Comparison of ENCODE assay signal across 24 mouse cellular contexts in the genomic region with DNA sequence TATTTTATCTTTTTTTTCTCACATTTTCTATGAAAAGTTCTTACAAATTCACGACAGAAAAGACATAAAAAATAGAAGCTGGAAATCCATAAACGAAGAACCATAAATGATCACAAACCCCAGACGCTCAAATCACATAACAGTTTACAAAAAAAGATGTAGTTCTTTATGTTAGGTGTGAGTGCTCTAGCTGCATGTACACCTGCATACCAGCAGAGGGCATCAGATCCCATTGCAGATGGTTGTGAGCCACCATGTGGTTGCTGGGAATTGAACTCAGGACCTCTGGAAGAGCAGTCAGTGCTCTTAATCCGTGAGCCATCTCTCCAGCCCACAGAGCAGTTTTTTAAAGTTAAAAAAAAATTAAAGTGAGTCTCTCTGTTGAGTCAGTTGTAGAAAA. TPM values are rescaled to one million over a fixed set of nuclear protein-coding genes. Genes with fewer than 3 reads are reported as not detected.
DNase-seq lines count a peak whose midpoint lies in the region; ATAC-seq and TF ChIP-seq lines count a peak whose summit lies in the region.
"Had no signal": no experiment of that assay in that cellular context is flagged by ENCODE, and none has a peak within 500 bp of the region (broad histone marks: within the 10 kb centered on the region; RNA-seq: fewer than 3 reads in every experiment).

No protein-coding gene starts in this region.

- TF ChIP-seq POLR2A in cortical plate, adult 2 months (IDR thresholded peaks at IDR 0.05; ENCODE audit: extremely low read depth, insufficient read depth, low read length): no peak

- peak; percentile 37 for TF ChIP-seq CTCF in forebrain, postnatal 0 days (IDR thresholded peaks at IDR 0.05; ENCODE audit: low read depth)
- TF ChIP-seq CTCF in layer of hippocampus, adult 2 months (conservative IDR thresholded peaks at IDR 0.05): peak; percentile 52
- TF ChIP-seq CTCF in cortical plate, adult 2 months (IDR thresholded peaks at IDR 0.05; ENCODE audit: extremely low read depth, insufficient read depth, low read length): 0 out of 2 replicates have a peak, but pooled peaks have one; percentile 13

- H3K27ac ChIP-seq in forebrain, postnatal 0 days (ENCODE audit: low read depth, low read length): no peak overlapping the region
- H3K27ac ChIP-seq in forebrain, embryonic 10.5 days: no peak overlapping the region
- H3K27ac ChIP-seq in layer of hippocampus, adult 2 months: no peak overlapping the region
- H3K27ac ChIP-seq in cortical plate, adult 2 months (ENCODE audit: insufficient read depth, low read length): no peak overlapping the region
- H3K27ac ChIP-seq: embryonic facial prominence, embryonic 15.5 days; forebrain, embryonic 15.5 days; hindbrain, embryonic 15.5 days; kidney, embryonic 15.5 days; limb, embryonic 12.5 days; liver, embryonic 13.5 days; lung, embryonic 15.5 days; midbrain, embryonic 10.5 days; neural tube, embryonic 15.5 days had no signal

- DNase-seq in forebrain, postnatal 0 days: no peak
- no peak for DNase-seq in forebrain, embryonic 10.5 days (ENCODE audit: extremely low spot score, low spot score)
- no peak for DNase-seq in layer of hippocampus, adult 2 months (ENCODE audit: low spot score in 2 of 2)
- no peak for DNase-seq in layer of hippocampus, adult 8-10 months (ENCODE audit: low spot score in 2 of 2)
- peak; percentile 26 for DNase-seq in ES-CJ7 (ENCODE audit: low read depth, low spot score)
- no peak for DNase-seq in kidney, postnatal 4 days
- DNase-seq: adrenal gland, postnatal 25 days; cerebellum, adult 8-10 months; cerebellum, postnatal 36 days; gastrocnemius, postnatal 36 days; kidney, adult 11 months; liver, embryonic 13.5 days; lung, postnatal 4 days had no signal

- no peaks in the 10 kb centered on the region for H3K27me3 ChIP-seq in forebrain, postnatal 0 days (ENCODE audit: insufficient read depth, low read length)
- no peaks in the 10 kb centered on the region for H3K27me3 ChIP-seq in forebrain, embryonic 10.5 days (ENCODE audit: poor library complexity, severe bottlenecking)
- H3K27me3 ChIP-seq: embryonic facial prominence, embryonic 15.5 days; forebrain, embryonic 15.5 days; hindbrain, embryonic 15.5 days; kidney, embryonic 15.5 days; limb, embryonic 12.5 days; liver, embryonic 13.5 days; lung, embryonic 15.5 days; neural tube, embryonic 15.5 days had no signal

- no peak overlapping the region for H3K9ac ChIP-seq in forebrain, postnatal 0 days
- H3K9ac ChIP-seq: embryonic facial prominence, embryonic 15.5 days; forebrain, embryonic 15.5 days; hindbrain, embryonic 15.5 days; kidney, embryonic 15.5 days; limb, embryonic 12.5 days; liver, embryonic 13.5 days; lung, embryonic 15.5 days; neural tube, embryonic 15.5 days had no signal

- no peak overlapping the region for H3K4me3 ChIP-seq in forebrain, postnatal 0 days (ENCODE audit: low read depth, low read length)
- H3K4me3 ChIP-seq in forebrain, embryonic 10.5 days: no peak overlapping the region
- no peak overlapping the region for H3K4me3 ChIP-seq in layer of hippocampus, adult 2 months
- no peak overlapping the region for H3K4me3 ChIP-seq in cortical plate, adult 2 months (ENCODE audit: insufficient read depth, low read length)
- H3K4me3 ChIP-seq: embryonic facial prominence, embryonic 15.5 days; forebrain, embryonic 15.5 days; hindbrain, embryonic 15.5 days; kidney, embryonic 15.5 days; limb, embryonic 12.5 days; liver, embryonic 13.5 days; lung, embryonic 15.5 days; midbrain, embryonic 10.5 days; neural tube, embryonic 15.5 days had no signal

- 77% methylated on average over 4 of the region's 4 CpGs for WGBS in forebrain, postnatal 0 days
- 85% methylated on average over 4 of the region's 4 CpGs for WGBS in forebrain, embryonic 10.5 days

- H3K4me2 ChIP-seq in forebrain, postnatal 0 days (ENCODE audit: low read depth): no peak overlapping the region
- H3K4me2 ChIP-seq: embryonic facial prominence, embryonic 15.5 days; forebrain, embryonic 15.5 days; hindbrain, embryonic 15.5 days; kidney, embryonic 15.5 days; limb, embryonic 12.5 days; liver, embryonic 13.5 days; lung, embryonic 15.5 days; neural tube, embryonic 15.5 days had no signal

- H3K36me3 ChIP-seq in forebrain, postnatal 0 days (ENCODE audit: insufficient read depth): no peaks in the 10 kb centered on the region
- no peaks in the 10 kb centered on the region for H3K36me3 ChIP-seq in forebrain, embryonic 10.5 days (replicated peaks)
- H3K36me3 ChIP-seq: embryonic facial prominence, embryonic 15.5 days; forebrain, embryonic 15.5 days; G1E; hindbrain, embryonic 15.5 days; kidney, embryonic 15.5 days; limb, embryonic 12.5 days; liver, embryonic 13.5 days; lung, embryonic 15.5 days; midbrain, embryonic 10.5 days; neural tube, embryonic 15.5 days had no signal

- H3K9me3 ChIP-seq in forebrain, postnatal 0 days (ENCODE audit: low read length): no peaks in the 10 kb centered on the region
- no peaks in the 10 kb centered on the region for H3K9me3 ChIP-seq in forebrain, embryonic 10.5 days
- H3K9me3 ChIP-seq: embryonic facial prominence, embryonic 15.5 days; hindbrain, embryonic 15.5 days; kidney, embryonic 15.5 days; limb, embryonic 12.5 days; liver, embryonic 13.5 days; lung, embryonic 15.5 days; midbrain, embryonic 10.5 days; neural tube, embryonic 15.5 days had no signal

- ATAC-seq in forebrain, postnatal 0 days: no peak
- ATAC-seq in frontal cortex, adult (ENCODE audit: low TSS enrichment): no peak
- ATAC-seq: forebrain, embryonic 15.5 days had no signal

- no peaks in the 10 kb centered on the region for H3K4me1 ChIP-seq in forebrain, postnatal 0 days (ENCODE audit: insufficient read depth)
- H3K4me1 ChIP-seq in forebrain, embryonic 10.5 days: peaks cover 5% of the 10 kb centered on the region
- no peaks in the 10 kb centered on the region for H3K4me1 ChIP-seq in cortical plate, adult 2 months (ENCODE audit: control insufficient read depth, insufficient read depth, low read length)
- H3K4me1 ChIP-seq: forebrain, embryonic 15.5 days; limb, embryonic 12.5 days; liver, embryonic 13.5 days; lung, embryonic 15.5 days had no signal

RNA-seq across cellular contexts. Expression of a gene that starts 25.9 kb away (rescaled TPM):
- 48.1 and 68.8 TPM in 2 replicates for total RNA-seq in forebrain, postnatal 0 days (2014; rRNA removed)
- polyA plus RNA-seq in forebrain, postnatal 0 days (2015; fragmentation: Nextera tagmentation; extraction: Ambion mirVana): 7.7 and 15.4 TPM in 2 replicates
- polyA plus RNA-seq in forebrain, embryonic 10.5 days (2016; fragmentation: Nextera tagmentation; extraction: Ambion mirVana): 14.8 TPM in 2 replicates
- total RNA-seq in layer of hippocampus, adult 2 months (2021): 100 to 1,000 TPM; 119 to 123 TPM
- 100 to 1,000 TPM; 111 to 138 (median 122) TPM for total RNA-seq in layer of hippocampus, adult 8-10 months (2022)
- 43.6 and 47.8 TPM in 2 replicates for polyA plus RNA-seq in cortical plate, adult 2 months (2012; rRNA removed)
- polyA plus RNA-seq: G1E had no signal
